Mouse (Mus musculus) hindbrain, embryonic 15.5 days (tissue): ENCODE measurements at regions not wholly inside any gene's neighbourhood (a gene's known extent, or its start where the extent isn't known, plus 50 kb on each side); places are given as distances from the start of the nearest gene placed in this dataset.

Source experiments
- ATAC-seq: fragments of 200-750 bp; cut with Nextera tagmentation; 2 replicates; pipeline ENCODE4 v1.8.0; 2017; ENCODE audit warnings: low read depth, moderate number of reproducible peaks, moderate TSS enrichment; ENCODE audit not compliant: low FRiP score
- H3K27ac ChIP-seq: fragments of 300-500 bp; sonication (generic); replicated peaks from 2 replicates; pipeline ENCODE4 v1.5.1; 2015; ENCODE audit warnings: mild to moderate bottlenecking, inconsistent platforms
- H3K27me3 ChIP-seq: fragments of 300-500 bp; sonication (generic); 2 replicates; pipeline ENCODE4 v1.6.1; 2015; ENCODE audit warnings: control low read depth, inconsistent platforms
- H3K36me3 ChIP-seq: fragments of 300-500 bp; sonication (generic); 2 replicates; pipeline ENCODE4 v1.6.1; 2015; ENCODE audit warnings: control low read depth, inconsistent platforms
- H3K4me1 ChIP-seq: fragments of 300-500 bp; sonication (generic); replicated peaks from 2 replicates; pipeline ENCODE4 v1.6.1; 2015; ENCODE audit warnings: control low read depth, inconsistent platforms
- H3K4me2 ChIP-seq: fragments of 300-500 bp; sonication (generic); 2 replicates; pipeline ENCODE4 v1.6.1; 2015; ENCODE audit warnings: moderate library complexity, mild to moderate bottlenecking, inconsistent platforms
- H3K4me3 ChIP-seq: fragments of 300-500 bp; sonication (generic); 2 replicates; pipeline ENCODE4 v1.5.1; 2015; ENCODE audit warnings: mild to moderate bottlenecking, inconsistent platforms
- H3K9ac ChIP-seq: fragments of 300-500 bp; sonication (generic); 2 replicates; pipeline ENCODE4 v1.6.1; 2015; ENCODE audit warnings: inconsistent platforms
- H3K9me3 ChIP-seq: fragments of 300-500 bp; sonication (generic); 2 replicates; pipeline ENCODE4 v1.6.1; 2016; ENCODE audit warnings: control low read depth, inconsistent platforms
- WGBS: fragments of 180-500 bp; shearing (Covaris S2); methylation state at CpG from one replicate; pipeline ENCODE4 v1.1.7; 2015; 5-methylcytosine and 5-hydroxymethylcytosine counted together

DNA sequence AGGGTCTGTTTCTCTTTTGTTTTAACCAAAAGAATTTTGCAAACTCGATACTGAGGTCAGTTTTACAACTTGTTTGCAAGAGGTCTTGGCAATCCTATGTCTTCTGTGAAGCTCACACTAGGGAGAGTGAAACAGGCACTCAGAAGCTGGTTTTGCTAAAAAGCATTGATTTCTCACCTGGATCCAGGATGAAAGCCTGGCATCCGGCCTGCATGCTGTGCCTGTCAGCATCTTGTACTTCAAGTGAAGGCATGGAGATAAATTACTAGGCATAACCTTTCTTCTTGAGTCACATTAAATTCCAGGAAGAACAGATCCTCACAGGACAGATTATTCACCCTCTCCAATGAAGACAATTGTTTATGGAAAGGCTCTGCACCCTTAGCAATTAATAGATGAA is 477.5 kb downstream of the Btbd3 start:
- no peak overlapping the region for H3K4me3 ChIP-seq
- no peak overlapping the region for H3K4me2 ChIP-seq
- no peaks in the 10 kb centered on the region for H3K9me3 ChIP-seq
- no peak for ATAC-seq
- WGBS, result 76% methylated on average over 2 of the region's 2 CpGs
- no peaks in the 10 kb centered on the region for H3K36me3 ChIP-seq
- H3K27me3 ChIP-seq, result no peaks in the 10 kb centered on the region
- no peaks in the 10 kb centered on the region for H3K4me1 ChIP-seq
- no peak overlapping the region for H3K27ac ChIP-seq
- H3K9ac ChIP-seq, result no peak overlapping the region

DNA sequence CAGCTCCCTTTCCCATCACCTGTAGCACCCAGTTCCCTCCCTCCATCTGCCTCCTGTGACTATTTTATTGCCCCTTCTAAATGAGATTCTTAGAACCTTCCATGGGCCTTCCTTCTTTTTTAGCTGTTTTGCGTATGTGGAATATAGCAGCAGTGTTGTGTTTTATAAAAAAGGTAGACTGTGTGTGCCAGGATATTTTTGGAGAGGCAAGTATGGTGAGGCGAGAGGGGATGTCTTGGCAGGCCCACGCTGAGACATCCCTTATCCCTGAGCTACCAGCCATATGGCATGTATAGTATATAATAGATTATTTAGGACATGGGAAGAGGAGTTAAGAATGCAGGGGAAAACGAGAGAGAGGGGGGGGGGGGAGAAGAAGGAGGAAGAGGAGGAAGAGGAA is 488.4 kb downstream of the Btbd3 start:
- no peak for ATAC-seq
- Histone ChIP-seq H3K27me3 (no peaks in the 10 kb centered on the region), H3K4me3 (no peak overlapping the region), H3K4me1 (no peaks in the 10 kb centered on the region), H3K36me3 (no peaks in the 10 kb centered on the region), H3K9ac (no peak overlapping the region), H3K4me2 (no peak overlapping the region), H3K9me3 (no peaks in the 10 kb centered on the region), H3K27ac (no peak overlapping the region)
- WGBS, result 84% methylated on average over 4 of the region's 4 CpGs

GRCm38 (mm10) chr2:138760439-138760963 is 504.1 kb downstream of the Btbd3 start:
- Histone ChIP-seq H3K4me3 (no peak overlapping the region), H3K9me3 (no peaks in the 10 kb centered on the region), H3K27ac (no peak overlapping the region), H3K4me2 (no peak overlapping the region), H3K9ac (no peak overlapping the region), H3K4me1 (no peaks in the 10 kb centered on the region), H3K27me3 (no peaks in the 10 kb centered on the region), H3K36me3 (no peaks in the 10 kb centered on the region)
- no peak for ATAC-seq
- 88% methylated on average over 3 of the region's 3 CpGs for WGBS

- WGBS, result 100% methylated on average over 1 of the region's 1 CpGs
Observed at GRCm38 (mm10) chr2:138761400-138761799, 505.0 kb downstream of the Btbd3 start.

GRCm38 (mm10) chr2:138766275-138766842 is 510.0 kb downstream of the Btbd3 start:
- 0 out of 2 replicates have a peak, but pooled peaks cover 3% of the 10 kb centered on the region for H3K4me1 ChIP-seq
- WGBS, result 59% methylated on average over 9 of the region's 9 CpGs
- H3K4me2 ChIP-seq, result no peak overlapping the region
- H3K27ac ChIP-seq, result no peak overlapping the region
- H3K9me3 ChIP-seq, result no peaks in the 10 kb centered on the region
- H3K4me3 ChIP-seq, result no peak overlapping the region
- ATAC-seq, result peak; percentile 38
- H3K9ac ChIP-seq, result no peak overlapping the region
- no peaks in the 10 kb centered on the region for H3K27me3 ChIP-seq
- no peaks in the 10 kb centered on the region for H3K36me3 ChIP-seq

More at GRCm38 (mm10) chr2:138761400-138761799, 505.0 kb downstream of the Btbd3 start:
- Histone ChIP-seq H3K27me3 (no peaks in the 10 kb centered on the region), H3K4me3 (no peak overlapping the region), H3K9ac (no peak overlapping the region), H3K9me3 (no peaks in the 10 kb centered on the region), H3K4me2 (no peak overlapping the region), H3K4me1 (0 out of 2 replicates have a peak, but pooled peaks cover 2% of the 10 kb centered on the region), H3K36me3 (no peaks in the 10 kb centered on the region), H3K27ac (no peak overlapping the region)
- ATAC-seq, result no peak

DNA sequence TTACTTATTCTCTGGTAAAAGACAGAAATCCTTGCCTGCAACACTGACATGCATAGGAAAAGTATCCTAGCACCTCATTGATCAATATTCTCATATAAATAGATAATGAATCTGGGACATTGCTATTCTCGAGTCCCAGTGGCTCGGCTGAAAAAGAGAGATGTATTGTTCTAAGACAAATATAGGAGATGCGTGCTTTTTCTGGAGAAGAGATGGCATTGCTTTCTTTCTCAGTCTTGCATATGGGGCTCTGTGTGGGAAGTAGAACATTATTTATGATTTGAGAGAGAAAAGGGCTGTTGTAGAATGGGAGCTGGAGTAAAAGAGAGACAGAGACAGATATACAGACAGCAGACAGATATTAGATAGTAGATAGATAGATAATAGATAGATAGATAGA is 527.4 kb downstream of the Btbd3 start:
- no peaks in the 10 kb centered on the region for H3K9me3 ChIP-seq
- H3K36me3 ChIP-seq, result no peaks in the 10 kb centered on the region
- no peaks in the 10 kb centered on the region for H3K4me1 ChIP-seq
- H3K9ac ChIP-seq, result no peak overlapping the region
- ATAC-seq, result no peak
- H3K27ac ChIP-seq, result no peak overlapping the region
- 78% methylated on average over 3 of the region's 3 CpGs for WGBS
- H3K4me2 ChIP-seq, result no peak overlapping the region
- no peaks in the 10 kb centered on the region for H3K27me3 ChIP-seq
- H3K4me3 ChIP-seq, result no peak overlapping the region

GRCm38 (mm10) chr2:138792711-138793450 is 536.5 kb downstream of the Btbd3 start:
- H3K4me1 ChIP-seq, result no peaks in the 10 kb centered on the region
- ATAC-seq, result no peak

GRCm38 (mm10) chr2:138806196-138806595 is 549.8 kb downstream of the Btbd3 start:
- Histone ChIP-seq H3K4me2 (no peak overlapping the region), H3K9me3 (no peaks in the 10 kb centered on the region), H3K9ac (no peak overlapping the region), H3K4me3 (no peak overlapping the region), H3K27me3 (no peaks in the 10 kb centered on the region), H3K4me1 (no peaks in the 10 kb centered on the region), H3K36me3 (no peaks in the 10 kb centered on the region), H3K27ac (no peak overlapping the region)
- 69% methylated on average over 3 of the region's 3 CpGs for WGBS
- ATAC-seq, result no peak

More at GRCm38 (mm10) chr2:138792711-138793450, 536.5 kb downstream of the Btbd3 start:
- 85% methylated on average over 6 of the region's 6 CpGs for WGBS
- Histone ChIP-seq H3K36me3 (no peaks in the 10 kb centered on the region), H3K27me3 (no peaks in the 10 kb centered on the region), H3K27ac (no peak overlapping the region), H3K4me2 (no peak overlapping the region), H3K9ac (no peak overlapping the region), H3K9me3 (no peaks in the 10 kb centered on the region), H3K4me3 (no peak overlapping the region)

DNA sequence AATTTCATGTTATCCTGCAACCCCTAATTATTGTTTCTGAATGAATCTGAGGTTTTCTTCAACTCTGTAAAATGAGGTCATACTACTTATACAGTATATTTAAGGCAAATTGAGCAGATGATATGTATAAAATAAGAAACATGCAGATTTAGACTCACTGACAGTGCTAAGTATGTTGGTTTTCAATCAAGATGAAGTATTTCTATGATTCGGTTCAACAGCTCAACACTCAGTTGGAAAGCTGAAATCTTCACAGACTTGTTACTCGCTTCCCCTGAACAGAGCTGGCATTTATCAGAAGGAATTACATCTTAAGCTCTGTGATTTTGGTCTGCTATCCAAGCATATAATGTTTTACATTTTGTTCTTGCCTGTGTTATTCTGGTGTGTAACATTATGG is 553.4 kb downstream of the Btbd3 start:
- Histone ChIP-seq H3K9ac (no peak overlapping the region), H3K4me1 (no peaks in the 10 kb centered on the region), H3K36me3 (no peaks in the 10 kb centered on the region), H3K27ac (no peak overlapping the region), H3K9me3 (no peaks in the 10 kb centered on the region), H3K4me2 (no peak overlapping the region), H3K4me3 (no peak overlapping the region), H3K27me3 (no peaks in the 10 kb centered on the region)
- no peak for ATAC-seq
- 83% methylated on average over 2 of the region's 2 CpGs for WGBS

GRCm38 (mm10) chr2:138820489-138820888 is 564.1 kb downstream of the Btbd3 start:
- 84% methylated on average over 4 of the region's 4 CpGs for WGBS
- Histone ChIP-seq H3K9me3 (no peaks in the 10 kb centered on the region), H3K27ac (no peak overlapping the region), H3K36me3 (no peaks in the 10 kb centered on the region), H3K4me1 (no peaks in the 10 kb centered on the region), H3K4me3 (no peak overlapping the region), H3K27me3 (no peaks in the 10 kb centered on the region), H3K4me2 (no peak overlapping the region), H3K9ac (no peak overlapping the region)
- no peak for ATAC-seq

- 53% methylated on average over 4 of the region's 4 CpGs for WGBS
Observed at GRCm38 (mm10) chr2:138824873-138825272, 568.5 kb downstream of the Btbd3 start.

GRCm38 (mm10) chr2:138827813-138828570 is 571.6 kb downstream of the Btbd3 start:
- Histone ChIP-seq H3K4me2 (no peak overlapping the region), H3K27me3 (no peaks in the 10 kb centered on the region), H3K9ac (no peak overlapping the region), H3K27ac (no peak overlapping the region), H3K4me3 (no peak overlapping the region), H3K36me3 (no peaks in the 10 kb centered on the region), H3K4me1 (no peaks in the 10 kb centered on the region), H3K9me3 (no peaks in the 10 kb centered on the region)
- WGBS, result 46% methylated on average over 2 of the region's 2 CpGs
- ATAC-seq, result no peak

More at GRCm38 (mm10) chr2:138824873-138825272, 568.5 kb downstream of the Btbd3 start:
- no peaks in the 10 kb centered on the region for H3K27me3 ChIP-seq
- no peak overlapping the region for H3K4me3 ChIP-seq
- no peaks in the 10 kb centered on the region for H3K36me3 ChIP-seq
- no peak overlapping the region for H3K9ac ChIP-seq
- H3K4me2 ChIP-seq, result no peak overlapping the region
- H3K9me3 ChIP-seq, result no peaks in the 10 kb centered on the region
- no peak overlapping the region for H3K27ac ChIP-seq
- ATAC-seq, result no peak
- no peaks in the 10 kb centered on the region for H3K4me1 ChIP-seq
